Mouse (Mus musculus) kidney, embryonic 15.5 days (tissue): ENCODE measurements at regions not wholly inside any gene's neighbourhood (a gene's known extent, or its start where the extent isn't known, plus 50 kb on each side); places are given as distances from the start of the nearest gene placed in this dataset.

Experiments used
- ATAC-seq: fragments of 200-750 bp; cut with Nextera tagmentation; replicated peaks from 2 replicates; pipeline ENCODE4 v1.8.0; 2017; ENCODE audit warnings: moderate TSS enrichment; ENCODE audit not compliant: low FRiP score
- H3K27ac ChIP-seq: fragments of 300-500 bp; sonication (generic); 2 replicates; pipeline ENCODE4 v1.5.1; 2015; ENCODE audit warnings: mild to moderate bottlenecking, inconsistent platforms
- H3K27me3 ChIP-seq: fragments of 300-500 bp; sonication (generic); 2 replicates; pipeline ENCODE4 v1.6.1; 2015; ENCODE audit warnings: inconsistent platforms
- H3K36me3 ChIP-seq: fragments of 300-500 bp; sonication (generic); 2 replicates; pipeline ENCODE4 v1.6.1; 2015; ENCODE audit warnings: inconsistent platforms
- H3K4me1 ChIP-seq: fragments of 300-500 bp; sonication (generic); 2 replicates; pipeline ENCODE4 v1.6.1; 2015; ENCODE audit warnings: inconsistent platforms
- H3K4me2 ChIP-seq: fragments of 300-500 bp; sonication (generic); 2 replicates; pipeline ENCODE4 v1.6.1; 2015; ENCODE audit warnings: moderate library complexity, mild to moderate bottlenecking, inconsistent platforms
- H3K4me3 ChIP-seq: fragments of 300-500 bp; sonication (generic); replicated peaks from 2 replicates; pipeline ENCODE4 v1.5.1; 2015; ENCODE audit warnings: mild to moderate bottlenecking, inconsistent platforms
- H3K9ac ChIP-seq: fragments of 300-500 bp; sonication (generic); 2 replicates; pipeline ENCODE4 v1.6.1; 2015; ENCODE audit warnings: mild to moderate bottlenecking, inconsistent platforms
- H3K9me3 ChIP-seq: fragments of 300-500 bp; sonication (generic); replicated peaks from 2 replicates; pipeline ENCODE4 v1.6.1; 2016; ENCODE audit warnings: inconsistent platforms
- WGBS: fragments of 180-500 bp; shearing (Covaris S2); methylation state at CpG from one replicate; pipeline ENCODE4 v1.1.7; 2015; ENCODE audit warnings: mixed read lengths; 5-methylcytosine and 5-hydroxymethylcytosine counted together

- H3K4me1 ChIP-seq, result no peaks in the 10 kb centered on the region
- 83% methylated on average over 1 of the region's 1 CpGs for WGBS
- H3K4me2 ChIP-seq, result no peak overlapping the region
- no peak overlapping the region for H3K4me3 ChIP-seq
- no peaks in the 10 kb centered on the region for H3K36me3 ChIP-seq
- ATAC-seq, result no peak
- H3K27ac ChIP-seq, result no peak overlapping the region
- no peaks in the 10 kb centered on the region for H3K9me3 ChIP-seq
- H3K9ac ChIP-seq, result no peak overlapping the region
- H3K27me3 ChIP-seq, result no peaks in the 10 kb centered on the region
These were observed 93.8 kb upstream of the Mapk10 start for GRCm38 (mm10) chr5:103304975-103305374.

GRCm38 (mm10) chr5:103302744-103303143 lies 91.6 kb upstream of the Mapk10 start:
- Histone ChIP-seq H3K9ac (no peak overlapping the region), H3K36me3 (no peaks in the 10 kb centered on the region), H3K4me2 (no peak overlapping the region), H3K9me3 (no peaks in the 10 kb centered on the region), H3K4me1 (no peaks in the 10 kb centered on the region), H3K27ac (no peak overlapping the region), H3K4me3 (no peak overlapping the region), H3K27me3 (no peaks in the 10 kb centered on the region)
- no peak for ATAC-seq
- 93% methylated on average over 10 of the region's 10 CpGs for WGBS

DNA sequence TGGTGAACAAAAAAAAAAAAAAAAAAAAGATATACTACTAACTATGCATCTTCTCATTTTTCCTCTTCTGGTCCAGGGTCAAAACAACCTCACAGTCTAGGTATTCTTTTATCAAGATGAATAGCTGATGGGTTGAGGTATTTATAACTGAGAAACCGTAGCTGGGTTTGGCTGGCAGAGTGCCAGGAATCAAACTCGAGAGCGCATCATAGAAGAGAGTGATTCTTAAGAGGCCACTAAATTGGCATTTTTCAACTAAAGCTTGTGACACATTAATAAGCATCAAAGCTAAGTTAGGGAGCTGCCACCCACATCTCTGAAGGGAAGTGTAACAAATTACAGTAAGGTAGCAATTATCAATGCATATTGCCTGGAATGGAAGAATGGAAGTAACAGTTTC lies 90.2 kb upstream of the Mapk10 start:
- no peak for ATAC-seq
- H3K4me2 ChIP-seq, result no peak overlapping the region
- WGBS, result 61% methylated on average over 3 of the region's 3 CpGs

GRCm38 (mm10) chr5:103293953-103294352 lies 82.8 kb upstream of the Mapk10 start:
- H3K27ac ChIP-seq, result no peak overlapping the region
- no peaks in the 10 kb centered on the region for H3K9me3 ChIP-seq
- H3K4me3 ChIP-seq, result no peak overlapping the region
- no peak overlapping the region for H3K4me2 ChIP-seq
- no peak for ATAC-seq
- no peaks in the 10 kb centered on the region for H3K27me3 ChIP-seq
- 86% methylated on average over 3 of the region's 3 CpGs for WGBS
- H3K4me1 ChIP-seq, result no peaks in the 10 kb centered on the region
- H3K36me3 ChIP-seq, result no peaks in the 10 kb centered on the region
- no peak overlapping the region for H3K9ac ChIP-seq

More for the DNA sequence above, 90.2 kb upstream of the Mapk10 start:
- Histone ChIP-seq H3K36me3 (no peaks in the 10 kb centered on the region), H3K4me1 (no peaks in the 10 kb centered on the region), H3K9me3 (no peaks in the 10 kb centered on the region), H3K27me3 (no peaks in the 10 kb centered on the region), H3K27ac (no peak overlapping the region), H3K4me3 (no peak overlapping the region), H3K9ac (no peak overlapping the region)

DNA sequence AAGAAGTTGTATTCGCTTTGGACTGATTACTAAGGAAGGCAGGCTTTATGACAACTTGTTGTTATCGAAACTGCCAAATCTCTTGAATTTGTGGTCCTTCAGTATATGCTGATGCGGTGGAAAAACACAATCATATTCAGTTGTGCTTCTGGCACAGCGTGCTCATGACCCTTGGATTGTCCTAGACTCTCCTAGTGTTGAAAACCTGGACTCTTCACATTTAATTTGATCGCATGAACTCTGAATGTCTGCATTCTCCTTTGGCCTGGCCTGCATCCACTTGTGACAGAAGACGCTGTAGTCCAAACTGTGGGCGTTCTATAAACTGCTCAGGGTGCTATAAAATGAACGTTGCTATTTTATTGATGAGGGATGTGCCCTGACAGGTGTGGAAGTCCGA lies 80.6 kb upstream of the Mapk10 start:
- no peak overlapping the region for H3K9ac ChIP-seq
- H3K9me3 ChIP-seq, result no peaks in the 10 kb centered on the region
- H3K4me2 ChIP-seq, result no peak overlapping the region
- no peak for ATAC-seq
- no peaks in the 10 kb centered on the region for H3K27me3 ChIP-seq
- WGBS, result 79% methylated on average over 9 of the region's 9 CpGs
- no peak overlapping the region for H3K27ac ChIP-seq
- no peaks in the 10 kb centered on the region for H3K36me3 ChIP-seq
- no peaks in the 10 kb centered on the region for H3K4me1 ChIP-seq
- H3K4me3 ChIP-seq, result no peak overlapping the region

- no peaks in the 10 kb centered on the region for H3K36me3 ChIP-seq
- no peak overlapping the region for H3K9ac ChIP-seq
- H3K27me3 ChIP-seq, result no peaks in the 10 kb centered on the region
- no peak for ATAC-seq
- H3K27ac ChIP-seq, result no peak overlapping the region
- H3K4me3 ChIP-seq, result no peak overlapping the region
- no peaks in the 10 kb centered on the region for H3K4me1 ChIP-seq
- no peaks in the 10 kb centered on the region for H3K9me3 ChIP-seq
- H3K4me2 ChIP-seq, result no peak overlapping the region
- WGBS, result 80% methylated on average over 8 of the region's 8 CpGs
These were observed 80.1 kb upstream of the Mapk10 start for GRCm38 (mm10) chr5:103291219-103291618.

GRCm38 (mm10) chr5:103269206-103269605 lies 58.1 kb upstream of the Mapk10 start:
- no peak overlapping the region for H3K4me2 ChIP-seq
- H3K4me3 ChIP-seq, result no peak overlapping the region
- 88% methylated on average over 6 of the region's 6 CpGs for WGBS
- no peak overlapping the region for H3K9ac ChIP-seq
- H3K9me3 ChIP-seq, result no peaks in the 10 kb centered on the region
- no peaks in the 10 kb centered on the region for H3K4me1 ChIP-seq
- no peak overlapping the region for H3K27ac ChIP-seq
- H3K36me3 ChIP-seq, result no peaks in the 10 kb centered on the region
- ATAC-seq, result no peak
- no peaks in the 10 kb centered on the region for H3K27me3 ChIP-seq

DNA sequence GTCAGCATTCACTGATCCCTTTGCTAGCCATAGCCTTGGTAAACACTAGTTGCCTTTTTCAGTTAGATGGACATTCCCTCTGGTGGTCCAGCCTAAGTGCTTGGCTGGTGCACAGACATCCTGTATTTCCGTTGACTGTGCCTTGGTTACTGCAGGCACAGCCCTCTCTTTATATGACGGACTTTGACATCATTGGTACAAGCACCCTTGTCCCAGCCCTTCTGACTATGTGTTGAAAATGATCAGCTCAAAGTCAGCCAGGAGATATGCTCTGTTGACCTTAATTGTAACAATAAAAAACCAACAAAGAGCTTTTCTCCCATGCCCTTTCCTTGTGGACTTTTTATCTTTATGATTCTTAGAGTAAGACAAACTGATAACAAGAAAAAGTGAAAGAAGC lies 53.8 kb upstream of the Mapk10 start:
- H3K27me3 ChIP-seq, result no peaks in the 10 kb centered on the region
- whole genome bisulfite sequencing, result 79% methylated on average over 2 of the region's 2 CpGs
- no peak for ATAC-seq

DNA sequence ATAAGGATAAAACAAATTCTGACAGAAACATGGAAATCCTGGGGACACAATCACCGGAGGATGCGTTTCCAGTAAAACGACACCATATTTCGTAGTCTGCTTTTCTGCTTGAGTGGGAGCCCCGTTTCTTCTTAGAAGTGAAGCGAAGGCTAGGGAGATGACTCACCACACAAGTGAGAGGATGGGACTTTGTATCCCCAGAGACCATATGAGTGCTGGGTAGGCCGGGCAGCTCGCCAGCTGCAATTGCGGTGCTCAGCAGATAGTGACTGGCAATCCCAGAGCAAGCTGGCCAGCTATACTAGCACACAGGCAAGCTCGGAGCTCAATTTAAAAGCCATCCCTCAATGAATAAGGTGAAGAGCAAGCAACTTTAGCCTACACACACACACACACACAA lies 50.3 kb upstream of the Mapk10 start:
- Histone ChIP-seq H3K27ac (no peak overlapping the region), H3K9me3 (0 out of 2 replicates have a peak, but pooled peaks cover 5% of the 10 kb centered on the region), H3K4me2 (no peak overlapping the region), H3K27me3 (no peaks in the 10 kb centered on the region), H3K9ac (no peak overlapping the region), H3K36me3 (no peaks in the 10 kb centered on the region), H3K4me3 (no peak overlapping the region), H3K4me1 (no peaks in the 10 kb centered on the region)
- no peak for ATAC-seq
- WGBS, result 84% methylated on average over 10 of the region's 10 CpGs

More for the DNA sequence above, 53.8 kb upstream of the Mapk10 start:
- Histone ChIP-seq H3K27ac (no peak overlapping the region), H3K36me3 (no peaks in the 10 kb centered on the region), H3K9ac (no peak overlapping the region), H3K4me3 (no peak overlapping the region), H3K4me2 (no peak overlapping the region), H3K4me1 (no peaks in the 10 kb centered on the region), H3K9me3 (0 out of 2 replicates have a peak, but pooled peaks cover 2% of the 10 kb centered on the region)
